Mouse (Mus musculus) embryonic fibroblast, embryonic 13.5 days (primary cell): ENCODE results near the gene Cebpb. TPM values are rescaled to one million over a fixed set of nuclear protein-coding genes. Genes with fewer than 3 reads are reported as not detected.
"Not testable (repeated sequence)": the region's sequence is repeated elsewhere in the genome, so short reads cannot be mapped to it uniquely, and the experiment has no call there.

Experiments used
- H3K27ac ChIP-seq: 2 replicates; pipeline ENCODE4 v1.5.1; 2012; ENCODE audit warnings: low read length, control low read depth, inconsistent platforms; ENCODE audit not compliant: insufficient read depth
- H3K4me1 ChIP-seq: 2 replicates; pipeline ENCODE4 v1.6.1; 2011; ENCODE audit warnings: low read length; ENCODE audit not compliant: control insufficient read depth, insufficient read depth
- H3K4me3 ChIP-seq: 2 replicates; pipeline ENCODE4 v1.5.1; 2011; ENCODE audit warnings: mild to moderate bottlenecking, control low read depth, low read length; ENCODE audit not compliant: insufficient read depth
- CTCF ChIP-seq: IDR thresholded peaks from 2 replicates; pipeline ENCODE4 v1.5.1; 2011; ENCODE audit warnings: mild to moderate bottlenecking, control low read depth, low read length, moderate library complexity, borderline replicate concordance; ENCODE audit not compliant: insufficient read depth
- POLR2A ChIP-seq: IDR thresholded peaks from 2 replicates; pipeline ENCODE4 v1.6.1; 2011; ENCODE audit warnings: low read depth, mild to moderate bottlenecking, control low read depth, low read length, moderate library complexity
- polyA plus RNA-seq: library from polyadenylated mRNA; stranded (reverse); fragments of >200 nt; gene quantifications from 2 replicates; pipeline ENCODE4 v1.2.4, GENCODE M21; 2011; ENCODE audit warnings: low read depth; ENCODE audit not compliant: missing spikeins, insufficient read length

Gene Cebpb
- polyA plus RNA-seq, result 43.4 and 44.0 TPM in 2 replicates

- Histone ChIP-seq H3K4me1 (no peaks in the 10 kb centered on the region; the same call in 1 of the 2 replicates), H3K4me3 (peak within 1 kb of the TSS; percentile 77), H3K27ac (peak within 1 kb of the TSS; percentile 92)
- peak; percentile 94 for TF ChIP-seq POLR2A
- peak; percentile 43; the same call in 1 of the 2 replicates for TF ChIP-seq CTCF
These were observed at the start of gene Cebpb for GRCm38 (mm10) chr2:167688498-167689451. TSS of gene Cebpb (plus strand) at chr2:167688915.

GRCm38 (mm10) chr2:167640279-167640678 is 48.4 kb upstream of the Cebpb start:
- Histone ChIP-seq H3K27ac (no peak overlapping the region), H3K4me1 (no peaks in the 10 kb centered on the region), H3K4me3 (no peak overlapping the region)
- peak; percentile 69; the same call in 1 of the 2 replicates for TF ChIP-seq CTCF
- TF ChIP-seq POLR2A, result no peak

DNA sequence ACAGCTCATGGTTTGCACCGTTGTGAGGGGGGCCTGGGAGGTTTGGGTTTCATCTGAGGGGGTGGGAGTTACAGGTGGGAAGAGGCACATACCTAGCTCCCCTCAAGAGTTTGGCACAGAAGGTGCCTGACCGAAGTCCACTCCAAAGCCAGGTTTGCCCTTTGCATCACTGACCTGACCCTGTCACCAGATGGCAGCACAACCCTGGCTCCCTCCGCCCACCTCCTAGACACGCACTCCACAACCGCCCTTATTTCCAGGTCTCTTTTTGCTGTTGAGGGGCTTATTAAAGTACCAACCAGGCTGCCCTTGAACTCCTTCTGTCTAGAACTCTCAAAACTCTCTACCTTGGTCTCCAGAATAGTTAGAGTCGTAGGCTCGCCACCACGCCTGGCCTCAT is 47.4 kb upstream of the Cebpb start:
- Histone ChIP-seq H3K4me1 (no peaks in the 10 kb centered on the region), H3K4me3 (no peak overlapping the region), H3K27ac (no peak overlapping the region)
- peak; percentile 81 for TF ChIP-seq CTCF
- TF ChIP-seq POLR2A, result no peak

DNA sequence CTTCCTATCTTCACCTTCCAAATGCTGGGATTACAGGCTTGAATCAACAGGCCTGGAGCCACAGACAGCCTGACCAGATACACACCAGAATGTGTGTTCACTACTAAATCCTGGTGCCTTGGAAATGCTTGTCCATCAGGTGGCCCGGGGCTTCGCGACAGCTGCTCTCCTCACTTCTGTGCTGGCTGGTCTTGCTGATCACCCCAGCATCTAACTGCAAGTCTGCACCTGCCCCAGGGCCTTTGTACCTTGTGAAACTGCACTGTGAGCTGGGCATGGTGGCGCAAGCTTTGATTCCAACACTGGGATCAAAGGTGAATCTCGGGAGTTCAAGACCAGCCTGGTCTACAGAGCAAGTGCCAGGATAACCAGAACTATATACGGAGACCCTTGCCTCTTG is 46.6 kb upstream of the Cebpb start:
- Histone ChIP-seq H3K4me1 (no peaks in the 10 kb centered on the region), H3K4me3 (no peak overlapping the region), H3K27ac (no peak overlapping the region)
- TF ChIP-seq POLR2A (no peak), CTCF (no peak)

DNA sequence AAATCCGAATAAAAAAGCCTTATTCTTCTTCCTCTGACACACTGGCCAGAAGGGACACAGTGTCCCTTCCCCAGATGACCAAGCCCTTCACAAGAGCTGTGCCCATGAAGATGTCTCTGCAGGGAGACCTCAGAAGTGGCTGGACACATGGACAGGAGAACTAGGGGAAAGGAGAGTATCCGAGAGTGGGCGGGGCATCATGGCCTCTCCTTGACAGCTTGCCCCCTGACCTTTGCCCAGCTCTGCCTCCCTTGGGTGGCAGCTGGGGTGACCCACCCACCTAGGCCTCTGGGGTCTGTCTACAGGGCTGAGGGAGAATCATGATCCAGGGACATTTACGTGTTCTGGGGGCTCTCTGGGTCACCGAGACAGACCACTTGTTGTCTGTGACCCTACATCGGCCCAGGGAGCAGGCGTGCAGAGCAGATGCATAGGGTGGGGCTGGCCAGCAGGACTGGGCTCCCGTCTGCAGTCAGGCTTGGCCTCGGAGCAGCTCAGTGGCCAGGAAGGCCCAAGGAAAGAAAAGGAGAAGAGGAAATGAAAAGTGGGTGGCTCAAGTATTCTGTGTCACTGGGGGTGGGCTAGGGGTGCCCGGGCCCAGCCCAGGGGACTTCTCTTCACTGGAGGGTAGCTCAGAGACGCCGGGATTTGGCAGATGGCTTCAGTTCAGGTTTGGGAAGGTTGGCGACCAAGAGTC is 45.2 kb upstream of the Cebpb start:
- H3K4me1 ChIP-seq, H3K4me3 ChIP-seq, H3K27ac ChIP-seq: not testable (repeated sequence)

DNA sequence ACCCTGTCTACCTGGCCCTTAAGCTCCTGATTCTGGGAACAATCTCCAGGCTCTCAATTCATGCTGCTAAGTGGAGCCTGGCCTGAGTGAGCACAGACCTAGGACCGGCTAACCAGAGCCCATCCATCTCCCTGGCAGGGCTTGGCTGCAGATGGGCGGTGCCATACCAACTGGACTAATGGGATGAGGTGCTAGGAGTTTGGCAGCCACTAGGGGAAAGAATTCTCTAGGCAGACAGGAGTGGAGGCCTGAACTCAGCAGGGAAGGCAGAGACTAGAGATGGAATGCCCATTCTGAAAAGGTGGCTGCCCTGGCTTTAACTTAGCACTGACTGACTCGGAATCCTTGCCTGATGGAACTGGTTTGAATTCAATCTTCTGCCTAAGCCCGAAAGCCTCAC is 42.3 kb upstream of the Cebpb start:
- TF ChIP-seq POLR2A (no peak), CTCF (no peak)

GRCm38 (mm10) chr2:167649290-167650032 is 39.3 kb upstream of the Cebpb start:
- TF ChIP-seq POLR2A, result no peak

More for the DNA sequence above, 42.3 kb upstream of the Cebpb start:
- Histone ChIP-seq H3K4me1 (0 out of 2 replicates have a peak, but pooled peaks cover 6% of the 10 kb centered on the region), H3K4me3 (no peak overlapping the region), H3K27ac (no peak overlapping the region)

GRCm38 (mm10) chr2:167651622-167652021 is 37.1 kb upstream of the Cebpb start:
- 0 out of 2 replicates have a peak, but pooled peaks cover 6% of the 10 kb centered on the region for H3K4me1 ChIP-seq
- no peak overlapping the region for H3K4me3 ChIP-seq
- no peak overlapping the region for H3K27ac ChIP-seq
- TF ChIP-seq CTCF (no peak), POLR2A (no peak)

More at GRCm38 (mm10) chr2:167649290-167650032, 39.3 kb upstream of the Cebpb start:
- Histone ChIP-seq H3K27ac (no peak overlapping the region), H3K4me3 (no peak overlapping the region), H3K4me1 (0 out of 2 replicates have a peak, but pooled peaks cover 6% of the 10 kb centered on the region)

DNA sequence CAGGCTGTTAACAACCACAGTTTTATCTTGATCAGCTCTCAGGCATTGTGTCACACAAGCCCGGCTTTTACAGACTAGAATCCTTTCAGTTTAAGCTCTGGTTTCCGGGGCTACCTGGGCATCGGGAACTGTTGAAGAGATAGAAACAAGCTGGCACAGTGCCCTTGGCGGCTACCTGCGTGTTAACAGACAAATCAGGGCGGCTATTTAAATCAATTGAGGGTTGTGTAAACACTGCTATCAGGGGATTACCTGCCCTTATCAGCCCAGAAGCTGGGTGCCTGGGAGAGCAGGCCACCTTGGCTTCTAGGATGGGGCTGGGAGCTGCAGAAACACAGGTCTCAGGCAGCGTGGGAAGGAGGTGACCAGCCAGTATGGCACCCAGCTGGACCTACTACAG is 36.0 kb upstream of the Cebpb start:
- no peak overlapping the region for H3K4me3 ChIP-seq
- no peak for TF ChIP-seq CTCF
- no peak for TF ChIP-seq POLR2A
- H3K27ac ChIP-seq, result no peak overlapping the region
- H3K4me1 ChIP-seq, result 0 out of 2 replicates have a peak, but pooled peaks cover 6% of the 10 kb centered on the region
